Mouse (Mus musculus) embryonic fibroblast, embryonic 13.5 days (primary cell): ENCODE measurements around the gene Nhs.

Experiments used
- CTCF ChIP-seq: IDR thresholded peaks from 2 replicates; pipeline ENCODE4 v1.5.1; 2011; ENCODE audit warnings: mild to moderate bottlenecking, control low read depth, low read length, moderate library complexity, borderline replicate concordance; ENCODE audit not compliant: insufficient read depth
- POLR2A ChIP-seq: IDR thresholded peaks from 2 replicates; pipeline ENCODE4 v1.6.1; 2011; ENCODE audit warnings: low read depth, mild to moderate bottlenecking, control low read depth, low read length, moderate library complexity

DNA sequence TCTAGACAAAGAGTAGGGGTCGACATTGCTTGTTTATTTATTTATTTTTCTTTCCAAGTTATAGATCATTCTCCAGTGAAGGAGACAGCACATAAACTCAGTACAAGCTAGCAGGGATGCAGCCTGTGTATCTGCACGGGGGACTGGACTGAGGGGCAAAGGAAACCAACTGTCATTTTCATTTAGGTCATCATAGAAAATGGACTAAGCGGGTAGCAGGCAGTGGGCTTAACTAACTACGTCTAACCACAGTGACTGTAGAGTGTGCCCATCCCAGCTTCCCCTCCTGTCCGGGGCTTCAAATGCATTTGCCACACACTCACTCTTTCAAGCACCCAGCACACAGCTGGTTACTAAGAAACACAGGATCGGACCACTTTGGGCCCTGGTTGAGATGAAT lies 174.6 kb downstream of the Nhs start:
- no peak for TF ChIP-seq POLR2A
- no peak for TF ChIP-seq CTCF
